Mouse (Mus musculus) CD4-positive naive resting alpha-beta T cell, adult 57 days (primary cell): Measurements from ENCODE around the gene Rara. TPM values are rescaled to one million over a fixed set of nuclear protein-coding genes. Genes with fewer than 3 reads are reported as not detected.

ENCODE experiments used
- total RNA-seq: library from RNA; stranded (reverse); gene quantifications from one replicate; pipeline ENCODE4 v1.2.4, GENCODE M21; 2023

The Rara gene
- 95.9 TPM for total RNA-seq

GRCm38 (mm10) chr11:98927438-98928076 lies at the start of gene Rara:
TSS of gene Rara (plus strand) at chr11:98927818.

GRCm38 (mm10) chr11:98907437-98908173 lies 20.0 kb upstream of the Rara start, which contains the start of gene Cdc6:
TSS of gene Cdc6 (plus strand) at chr11:98907801.

DNA sequence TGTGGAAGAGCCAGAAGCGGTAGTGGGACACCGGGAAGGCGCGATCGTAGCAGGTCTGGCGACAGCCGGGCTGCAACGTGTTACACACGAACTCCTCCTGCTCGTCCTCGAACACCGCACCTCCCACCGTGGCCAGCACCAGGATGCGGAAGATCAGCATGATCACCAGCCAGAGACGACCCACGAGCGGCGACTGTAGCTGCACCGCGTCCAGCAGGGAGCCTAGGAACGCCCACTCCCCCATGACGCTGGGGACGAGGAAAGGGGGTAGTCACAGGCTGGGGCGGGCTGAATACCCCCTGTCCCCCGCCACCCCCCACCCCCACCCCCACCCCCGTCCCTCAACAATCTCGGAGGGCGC lies 55.1 kb downstream of the Rara start, which contains the start of gene Gjd3:
Gene Gjd3 (minus strand): TSS at position 244 of the 361 bp plus-strand sequence.

DNA sequence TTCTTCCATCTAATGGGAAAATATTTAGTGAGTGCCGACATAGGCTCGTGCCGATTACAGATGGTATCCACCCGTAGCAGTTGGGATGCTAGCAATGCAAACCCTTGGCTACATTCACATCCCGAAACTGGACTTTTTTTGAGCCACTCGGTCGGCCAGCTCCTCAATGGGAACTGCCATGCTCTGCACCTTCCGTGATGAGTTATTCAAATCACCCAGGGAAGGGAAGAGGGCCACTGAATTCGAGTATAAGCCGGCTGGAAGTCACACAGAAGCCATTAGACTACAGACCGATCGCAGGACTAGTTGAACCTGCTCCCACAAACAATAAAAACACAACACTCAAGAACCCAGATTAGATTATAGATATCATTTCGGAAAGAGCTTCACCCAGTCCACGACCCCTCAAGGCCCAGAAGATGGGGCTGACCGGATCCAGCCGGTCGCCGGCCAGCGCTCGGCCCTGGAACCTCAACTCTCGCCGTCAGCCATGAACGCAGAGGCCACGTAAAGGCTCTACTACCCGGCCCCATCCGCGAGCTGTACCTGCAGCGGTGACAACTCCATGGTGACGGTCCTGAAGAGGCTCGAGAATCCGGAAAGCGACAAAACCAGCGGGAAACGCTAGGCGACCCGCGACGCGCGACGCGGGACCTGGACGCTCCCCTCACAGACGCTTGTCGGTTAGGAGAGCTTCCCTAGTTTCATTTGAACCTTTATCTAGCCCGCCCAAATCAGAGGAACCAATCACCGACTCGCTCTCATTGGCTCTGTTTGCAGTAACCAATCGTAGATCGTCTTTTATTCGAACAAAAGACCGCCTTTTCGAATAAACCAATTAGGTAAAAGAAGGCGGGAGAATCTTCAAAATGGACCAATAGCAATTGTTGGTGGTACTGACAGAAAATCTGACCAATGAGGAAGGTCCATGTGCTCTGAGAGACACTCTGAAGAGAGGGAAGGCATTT lies 96.2 kb downstream of the Rara start, which contains the start of gene Top2a:
Gene Top2a (minus strand): TSS at position 690 of the 968 bp plus-strand sequence.

Other genes with a start within 250 kb of the Rara start
- 78.2 TPM for gene Psmd3, start 245.3 kb upstream of the Rara start, total RNA-seq
- not detected for gene Csf3, start 226.6 kb upstream of the Rara start, total RNA-seq
- 75.6 TPM for gene Med24, start 198.4 kb upstream of the Rara start, total RNA-seq
- 44.0 TPM for gene Thra, start 187.2 kb upstream of the Rara start, total RNA-seq
- 5.1 TPM for gene Nr1d1, start 152.5 kb upstream of the Rara start, total RNA-seq
- 123 TPM for gene Msl1, start 132.3 kb upstream of the Rara start, total RNA-seq
- gene Casc3, start 122.9 kb upstream of the Rara start, total RNA-seq, result 119 TPM
- not detected for gene Rapgefl1, start 91.0 kb upstream of the Rara start, total RNA-seq
- 41.1 TPM for gene Wipf2, start 64.2 kb upstream of the Rara start, total RNA-seq
- 4.0 TPM for gene Cdc6, start 20.0 kb upstream of the Rara start, total RNA-seq
- not detected for gene Gjd3, start 55.2 kb downstream of the Rara start, total RNA-seq
- gene Top2a, start 96.4 kb downstream of the Rara start, total RNA-seq, result 6.7 TPM
- gene Igfbp4, start 113.4 kb downstream of the Rara start, total RNA-seq, result 449 TPM
- 0.47 TPM for gene Tns4, start 161.5 kb downstream of the Rara start, total RNA-seq
- gene Ccr7, start 227.3 kb downstream of the Rara start, total RNA-seq, result 1,218 TPM